Mouse (Mus musculus) liver, embryonic 15.5 days (tissue): Measurements from ENCODE around the gene Npm1. TPM values are rescaled to one million over a fixed set of nuclear protein-coding genes. Genes with fewer than 3 reads are reported as not detected.
A peak's percentile ranks its signal among the peaks of the same experiment; 100 is the strongest.

Source experiments
- ATAC-seq: fragments of 200-750 bp; cut with Nextera tagmentation; 2 replicates; pipeline ENCODE4 v1.8.0; 2017; ENCODE audit warnings: moderate number of reproducible peaks, mild to moderate bottlenecking, moderate library complexity; ENCODE audit not compliant: insufficient read depth
- H3K27ac ChIP-seq: fragments of 300-500 bp; sonication (generic); replicated peaks from 2 replicates; pipeline ENCODE4 v1.5.1; 2015; ENCODE audit warnings: mild to moderate bottlenecking, inconsistent platforms
- H3K27me3 ChIP-seq: fragments of 300-500 bp; sonication (generic); 2 replicates; pipeline ENCODE4 v1.6.1; 2015; ENCODE audit warnings: mild to moderate bottlenecking, inconsistent platforms
- H3K36me3 ChIP-seq: fragments of 300-500 bp; sonication (generic); replicated peaks from 2 replicates; pipeline ENCODE4 v1.6.1; 2015; ENCODE audit warnings: moderate library complexity, mild to moderate bottlenecking, inconsistent platforms
- H3K4me1 ChIP-seq: fragments of 300-500 bp; sonication (generic); replicated peaks from 2 replicates; pipeline ENCODE4 v1.6.1; 2015; ENCODE audit warnings: inconsistent platforms
- H3K4me2 ChIP-seq: fragments of 300-500 bp; sonication (generic); 2 replicates; pipeline ENCODE4 v1.6.1; 2015; ENCODE audit warnings: moderate library complexity, mild to moderate bottlenecking, inconsistent platforms
- H3K4me3 ChIP-seq: fragments of 300-500 bp; sonication (generic); replicated peaks from 2 replicates; pipeline ENCODE4 v1.5.1; 2015; ENCODE audit warnings: mild to moderate bottlenecking, inconsistent platforms
- H3K9ac ChIP-seq: fragments of 300-500 bp; sonication (generic); 2 replicates; pipeline ENCODE4 v1.6.1; 2015; ENCODE audit warnings: moderate library complexity, mild to moderate bottlenecking, inconsistent platforms
- H3K9me3 ChIP-seq: fragments of 300-500 bp; sonication (generic); replicated peaks from 2 replicates; pipeline ENCODE4 v1.6.1; 2016; ENCODE audit warnings: inconsistent platforms
- WGBS: fragments of 180-500 bp; shearing (Covaris S2); methylation state at CpG from one replicate; pipeline ENCODE4 v1.1.7; 2015; ENCODE audit warnings: mixed read lengths; ENCODE audit not compliant: insufficient replicate concordance; 5-methylcytosine and 5-hydroxymethylcytosine counted together
- polyA plus RNA-seq: library from polyadenylated mRNA; unstranded; fragments of >200 nt; fragmentation: Nextera tagmentation; extraction: Ambion mirVana; gene quantifications from 2 replicates; pipeline ENCODE4 v1.2.1, GENCODE M21; 2015

Npm1 gene
- polyA plus RNA-seq, 1 experiment from 2014 or later: 399 TPM

GRCm38 (mm10) chr11:33143906-33144305 lies 19.1 kb downstream of the Npm1 start:
- Histone ChIP-seq H3K27ac (no peak overlapping the region), H3K9me3 (no peaks in the 10 kb centered on the region), H3K36me3 (no peaks in the 10 kb centered on the region), H3K4me2 (no peak overlapping the region), H3K27me3 (peaks cover 73% of the 10 kb centered on the region), H3K4me3 (no peak overlapping the region), H3K9ac (no peak overlapping the region), H3K4me1 (peaks cover 19% of the 10 kb centered on the region)
- 26% methylated on average over 9 of the region's 9 CpGs for WGBS
- no peak for ATAC-seq

GRCm38 (mm10) chr11:33142801-33143200 lies 20.2 kb downstream of the Npm1 start:
- Histone ChIP-seq H3K36me3 (no peaks in the 10 kb centered on the region), H3K4me3 (no peak overlapping the region), H3K9me3 (no peaks in the 10 kb centered on the region), H3K4me1 (peaks cover 13% of the 10 kb centered on the region), H3K4me2 (no peak overlapping the region), H3K27ac (no peak overlapping the region), H3K9ac (no peak overlapping the region), H3K27me3 (peaks cover 62% of the 10 kb centered on the region)
- WGBS: 72% methylated on average over 1 of the region's 1 CpGs
- no peak for ATAC-seq

- ATAC-seq: no peak
- no peak overlapping the region for H3K9ac ChIP-seq
- H3K27me3 ChIP-seq: peaks cover 44% of the 10 kb centered on the region
- H3K4me2 ChIP-seq: no peak overlapping the region
- no peak overlapping the region for H3K27ac ChIP-seq
- 67% methylated on average over 5 of the region's 5 CpGs for WGBS
- no peaks in the 10 kb centered on the region for H3K9me3 ChIP-seq
- no peaks in the 10 kb centered on the region for H3K36me3 ChIP-seq
- no peak overlapping the region for H3K4me3 ChIP-seq
- H3K4me1 ChIP-seq: no peaks in the 10 kb centered on the region
Measured at GRCm38 (mm10) chr11:33140111-33140460, 22.9 kb downstream of the Npm1 start.

- no peaks in the 10 kb centered on the region for H3K36me3 ChIP-seq
- WGBS: 55% methylated on average over 9 of the region's 9 CpGs
- H3K4me1 ChIP-seq: no peaks in the 10 kb centered on the region
- ATAC-seq: no peak
- H3K4me2 ChIP-seq: no peak overlapping the region
- H3K9ac ChIP-seq: no peak overlapping the region
- no peak overlapping the region for H3K4me3 ChIP-seq
- H3K27ac ChIP-seq: no peak overlapping the region
- H3K9me3 ChIP-seq: no peaks in the 10 kb centered on the region
- peaks cover 39% of the 10 kb centered on the region for H3K27me3 ChIP-seq
Measured at GRCm38 (mm10) chr11:33139458-33140110, 23.4 kb downstream of the Npm1 start.

- WGBS: 53% methylated on average over 5 of the region's 5 CpGs
- Histone ChIP-seq H3K27ac (no peak overlapping the region), H3K27me3 (peaks cover 30% of the 10 kb centered on the region)
Measured at GRCm38 (mm10) chr11:33138686-33139085, 24.3 kb downstream of the Npm1 start.

GRCm38 (mm10) chr11:33134391-33134986 lies 28.5 kb downstream of the Npm1 start:
- H3K27ac ChIP-seq: no peak overlapping the region
- no peak overlapping the region for H3K4me3 ChIP-seq
- H3K9me3 ChIP-seq: no peaks in the 10 kb centered on the region
- H3K36me3 ChIP-seq: no peaks in the 10 kb centered on the region
- no peak overlapping the region for H3K9ac ChIP-seq
- no peak for ATAC-seq
- no peaks in the 10 kb centered on the region for H3K4me1 ChIP-seq
- H3K4me2 ChIP-seq: no peak overlapping the region
- H3K27me3 ChIP-seq: peaks cover 10% of the 10 kb centered on the region; the same call in 1 of the 2 replicates
- WGBS: 69% methylated on average over 8 of the region's 8 CpGs

More at GRCm38 (mm10) chr11:33138686-33139085, 24.3 kb downstream of the Npm1 start:
- Histone ChIP-seq H3K36me3 (no peaks in the 10 kb centered on the region), H3K9ac (no peak overlapping the region), H3K4me2 (no peak overlapping the region), H3K9me3 (no peaks in the 10 kb centered on the region), H3K4me3 (no peak overlapping the region), H3K4me1 (no peaks in the 10 kb centered on the region)
- ATAC-seq: no peak

GRCm38 (mm10) chr11:33132619-33133338 lies 30.2 kb downstream of the Npm1 start:
- 42% methylated on average over 8 of the region's 8 CpGs for WGBS
- ATAC-seq: no peak
- Histone ChIP-seq H3K4me1 (no peaks in the 10 kb centered on the region), H3K4me3 (no peak overlapping the region), H3K4me2 (no peak overlapping the region), H3K27me3 (peaks cover 9% of the 10 kb centered on the region; the same call in 1 of the 2 replicates), H3K9me3 (no peaks in the 10 kb centered on the region), H3K9ac (no peak overlapping the region), H3K27ac (no peak overlapping the region), H3K36me3 (no peaks in the 10 kb centered on the region)

- Histone ChIP-seq H3K4me3 (no peak overlapping the region), H3K36me3 (no peaks in the 10 kb centered on the region), H3K9ac (no peak overlapping the region), H3K9me3 (no peaks in the 10 kb centered on the region), H3K4me2 (no peak overlapping the region), H3K27me3 (peaks cover 32% of the 10 kb centered on the region), H3K27ac (no peak overlapping the region), H3K4me1 (no peaks in the 10 kb centered on the region)
- ATAC-seq: no peak
Measured at GRCm38 (mm10) chr11:33127058-33127457, 35.9 kb downstream of the Npm1 start.

- Histone ChIP-seq H3K4me3 (peak overlapping the region; percentile 17; the same call in 1 of the 2 replicates), H3K36me3 (no peaks in the 10 kb centered on the region), H3K9me3 (no peaks in the 10 kb centered on the region), H3K27me3 (peaks cover 53% of the 10 kb centered on the region), H3K4me1 (no peaks in the 10 kb centered on the region), H3K4me2 (peak overlapping the region; percentile 48), H3K27ac (no peak overlapping the region), H3K9ac (no peak overlapping the region)
- no peak; the same call in 1 of the 2 replicates for ATAC-seq
- 3% methylated on average over 37 of the region's 37 CpGs for WGBS
Measured at GRCm38 (mm10) chr11:33122575-33123268, 40.3 kb downstream of the Npm1 start.

GRCm38 (mm10) chr11:33119556-33119955 lies 43.5 kb downstream of the Npm1 start:
- Histone ChIP-seq H3K9ac (no peak overlapping the region), H3K27me3 (peaks cover 46% of the 10 kb centered on the region), H3K4me1 (no peaks in the 10 kb centered on the region), H3K36me3 (no peaks in the 10 kb centered on the region), H3K4me2 (no peak overlapping the region), H3K4me3 (no peak overlapping the region), H3K27ac (no peak overlapping the region), H3K9me3 (no peaks in the 10 kb centered on the region)
- 58% methylated on average over 8 of the region's 8 CpGs for WGBS
- ATAC-seq: no peak

GRCm38 (mm10) chr11:33119116-33119515 lies 43.9 kb downstream of the Npm1 start:
- Histone ChIP-seq H3K4me3 (no peak overlapping the region), H3K27me3 (peaks cover 42% of the 10 kb centered on the region), H3K4me1 (no peaks in the 10 kb centered on the region), H3K36me3 (no peaks in the 10 kb centered on the region), H3K27ac (no peak overlapping the region), H3K4me2 (no peak overlapping the region), H3K9me3 (no peaks in the 10 kb centered on the region), H3K9ac (no peak overlapping the region)
- whole genome bisulfite sequencing: 64% methylated on average over 7 of the region's 7 CpGs
- ATAC-seq: no peak
